Mouse (Mus musculus) myocyte (in vitro differentiated cells): ENCODE results near the gene Atrip. TPM values are rescaled to one million over a fixed set of nuclear protein-coding genes. Genes with fewer than 3 reads are reported as not detected.

Experiments
- H3K27me3 ChIP-seq: one replicate; pipeline ENCODE4 v1.6.1; 2011; ENCODE audit not compliant: control insufficient read depth, insufficient read depth, insufficient read length
- H3K36me3 ChIP-seq: one replicate; pipeline ENCODE4 v1.6.1; 2011; ENCODE audit not compliant: control insufficient read depth, insufficient read depth
- H3K4me2 ChIP-seq: one replicate; pipeline ENCODE4 v1.6.1; 2011; ENCODE audit warnings: low read depth, control low read depth
- H3K4me3 ChIP-seq: one replicate; pipeline ENCODE4 v1.5.1; 2011; ENCODE audit warnings: mild to moderate bottlenecking, control low read depth, moderate library complexity
- H3K79me2 ChIP-seq: one replicate; pipeline ENCODE4 v1.6.1; 2011; ENCODE audit not compliant: control insufficient read depth, insufficient read depth
- H3ac ChIP-seq: one replicate; pipeline ENCODE4 v1.6.1; 2011; ENCODE audit not compliant: control insufficient read depth, insufficient read length
- CEBPB ChIP-seq: IDR thresholded peaks from 2 replicates; pipeline ENCODE4 v1.6.1; 2011; ENCODE audit warnings: mild to moderate bottlenecking, moderate library complexity; ENCODE audit not compliant: poor library complexity, insufficient read depth, severe bottlenecking
- E2F4 ChIP-seq: IDR thresholded peaks from one replicate; pipeline ENCODE4 v1.6.1; 2011; ENCODE audit warnings: mild to moderate bottlenecking, control low read depth, moderate library complexity; ENCODE audit not compliant: insufficient read depth
- MAX ChIP-seq: IDR thresholded peaks from one replicate; pipeline ENCODE4 v1.6.1; 2011; ENCODE audit warnings: low read depth, mild to moderate bottlenecking, control low read depth
- MYOD1 ChIP-seq, 3 experiments: IDR thresholded peaks; one replicate each; pipeline ENCODE4 v1.6.1; 2011; ENCODE audit warnings: control low read depth in 2 of 3, low read depth in 2 of 3, mild to moderate bottlenecking in 2 of 3, moderate library complexity in 1 of 3; ENCODE audit not compliant: insufficient read length in 2 of 3, control insufficient read depth in 1 of 3
- MYOG ChIP-seq, 3 experiments: IDR thresholded peaks; one replicate each; pipeline ENCODE4 v1.6.1; 2011; ENCODE audit warnings: control low read depth in 2 of 3, low read depth in 2 of 3, mild to moderate bottlenecking in 2 of 3; ENCODE audit not compliant: insufficient read length in 2 of 3, control insufficient read depth in 1 of 3, insufficient read depth in 1 of 3
- POLR2A ChIP-seq: IDR thresholded peaks from one replicate; pipeline ENCODE4 v1.6.1; 2011; ENCODE audit warnings: low read depth, mild to moderate bottlenecking, control low read depth, moderate library complexity; ENCODE audit not compliant: insufficient read length
- POLR2AphosphoS2 ChIP-seq: IDR thresholded peaks from one replicate; pipeline ENCODE4 v1.6.1; 2011; ENCODE audit warnings: low read depth, control low read depth; ENCODE audit not compliant: insufficient read length
- REST ChIP-seq: IDR thresholded peaks from one replicate; pipeline ENCODE4 v1.6.1; 2011; ENCODE audit warnings: mild to moderate bottlenecking, control low read depth, moderate library complexity; ENCODE audit not compliant: insufficient read depth, insufficient read length
- SRF ChIP-seq: IDR thresholded peaks from one replicate; pipeline ENCODE4 v1.6.1; 2011; ENCODE audit warnings: low read depth; ENCODE audit not compliant: control insufficient read depth, insufficient read length
- TCF12 ChIP-seq: IDR thresholded peaks from one replicate; pipeline ENCODE4 v1.6.1; 2011; ENCODE audit warnings: mild to moderate bottlenecking, control low read depth; ENCODE audit not compliant: poor library complexity, insufficient read depth, severe bottlenecking
- TCF3 ChIP-seq: IDR thresholded peaks from one replicate; pipeline ENCODE4 v1.6.1; 2011; ENCODE audit warnings: low read depth, control low read depth; ENCODE audit not compliant: insufficient read length
- USF1 ChIP-seq: IDR thresholded peaks from one replicate; pipeline ENCODE4 v1.6.1; 2011; ENCODE audit warnings: low read depth, mild to moderate bottlenecking, control low read depth, moderate library complexity
- polyA plus RNA-seq: library from polyadenylated mRNA; unstranded; fragments of >200 nt; fragmentation: generic; extraction: Trizol; gene quantifications from one replicate; pipeline ENCODE4 v1.2.1, GENCODE M21; 2012; ENCODE audit warnings: missing spikeins

Gene Atrip
- polyA plus RNA-seq, 1 experiment, result 9.6 TPM

DNA sequence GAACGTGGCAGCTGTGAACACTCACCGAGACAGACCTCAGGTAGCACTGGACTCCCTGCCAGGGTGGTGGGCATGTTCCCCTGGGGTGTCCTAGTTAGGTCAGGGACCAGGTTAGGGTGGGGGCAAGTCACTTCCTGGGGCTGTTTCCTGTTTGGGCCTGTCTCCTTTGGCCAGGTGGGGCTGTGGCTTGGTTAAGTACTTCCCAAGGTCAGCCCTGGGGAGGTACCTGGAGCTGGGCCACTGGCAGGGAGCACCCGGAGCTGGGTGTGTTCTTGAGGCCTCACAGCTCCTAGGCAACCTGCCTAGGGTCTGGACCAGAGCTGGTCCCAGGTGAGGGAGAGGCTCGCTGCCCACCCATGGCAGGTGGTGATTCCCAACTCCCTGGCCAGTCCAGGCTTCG is 45.0 kb downstream of the Atrip start:
- Histone ChIP-seq H3K27me3 (no peaks in the 10 kb centered on the region), H3K36me3 (no peaks in the 10 kb centered on the region), H3K79me2 (no peaks in the 10 kb centered on the region), H3ac (no peak overlapping the region), H3K4me3 (no peak overlapping the region), H3K4me2 (no peak overlapping the region)
- TF ChIP-seq CEBPB (no peak), SRF (no peak), POLR2AphosphoS2 (no peak), REST (no peak), POLR2A (no peak), MYOG (IDR thresholded peaks at IDR 0.05; ENCODE audit: control insufficient read depth in 1 of 3, insufficient read depth in 1 of 3, insufficient read length in 2 of 3, low read depth in 2 of 3) (no peak), USF1 (no peak), MAX (no peak), E2F4 (no peak), TCF12 (no peak), MYOD1 (IDR thresholded peaks at IDR 0.05; ENCODE audit: control insufficient read depth in 1 of 3, insufficient read length in 2 of 3, low read depth in 2 of 3) (no peak)

DNA sequence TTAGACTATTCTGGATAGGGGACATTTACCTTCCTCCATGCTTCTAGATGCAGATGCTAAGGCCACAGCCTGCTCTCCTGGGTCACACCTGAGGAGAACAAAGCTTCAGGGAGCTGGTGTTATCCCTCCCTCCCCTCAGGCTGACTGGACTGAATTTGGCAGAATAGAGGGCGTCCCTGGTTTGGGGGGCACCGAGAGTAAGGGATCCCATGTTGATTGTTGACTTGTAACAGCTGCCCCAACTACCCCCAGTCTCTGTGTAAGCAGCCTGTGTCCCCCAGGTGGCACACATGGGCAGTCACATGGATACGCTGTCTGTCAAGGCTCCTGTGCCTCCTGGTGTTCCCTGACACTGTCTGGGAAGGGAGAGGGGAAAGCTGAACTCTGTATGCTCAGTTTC is 45.5 kb downstream of the Atrip start:
- H3K27me3 ChIP-seq, result no peaks in the 10 kb centered on the region
- no peak overlapping the region for H3ac ChIP-seq
- H3K36me3 ChIP-seq, result no peaks in the 10 kb centered on the region
- TF ChIP-seq REST, result no peak
- TF ChIP-seq USF1, result no peak
- TF ChIP-seq POLR2AphosphoS2, result no peak
- no peak for TF ChIP-seq TCF3
- TF ChIP-seq CEBPB, result no peak
- no peak for TF ChIP-seq MYOD1 (IDR thresholded peaks at IDR 0.05; ENCODE audit: control insufficient read depth in 1 of 3, insufficient read length in 2 of 3, low read depth in 2 of 3)
- no peak for TF ChIP-seq SRF
- TF ChIP-seq POLR2A, result no peak
- TF ChIP-seq E2F4, result no peak
- no peak for TF ChIP-seq TCF12
- TF ChIP-seq MAX, result no peak
- no peak for TF ChIP-seq MYOG (IDR thresholded peaks at IDR 0.05; ENCODE audit: control insufficient read depth in 1 of 3, insufficient read depth in 1 of 3, insufficient read length in 2 of 3, low read depth in 2 of 3)
- no peak overlapping the region for H3K4me3 ChIP-seq
- H3K79me2 ChIP-seq, result no peaks in the 10 kb centered on the region
- H3K4me2 ChIP-seq, result no peak overlapping the region

DNA sequence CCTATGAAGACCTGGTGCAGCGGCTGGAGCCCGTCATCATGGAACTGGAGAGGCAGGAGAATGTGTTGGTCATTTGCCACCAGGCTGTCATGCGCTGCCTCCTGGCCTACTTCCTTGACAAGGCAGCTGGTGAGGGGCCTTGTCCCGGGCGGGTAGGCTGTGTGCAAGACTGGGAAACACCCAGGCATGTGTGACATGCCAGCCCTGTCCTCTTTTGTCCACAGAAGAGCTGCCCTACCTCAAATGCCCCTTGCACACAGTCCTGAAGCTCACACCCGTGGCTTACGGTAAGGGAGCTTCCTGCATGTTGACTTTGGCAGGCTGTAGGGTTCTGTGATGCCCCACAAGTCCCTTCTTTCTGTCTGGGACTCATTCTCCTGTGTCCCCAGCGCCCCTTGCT is 46.4 kb downstream of the Atrip start:
- Histone ChIP-seq H3K4me2 (no peak overlapping the region), H3K79me2 (no peaks in the 10 kb centered on the region), H3K4me3 (no peak overlapping the region), H3K36me3 (no peaks in the 10 kb centered on the region), H3ac (no peak overlapping the region), H3K27me3 (no peaks in the 10 kb centered on the region)
- TF ChIP-seq USF1 (no peak), POLR2A (no peak), POLR2AphosphoS2 (no peak), MAX (no peak), TCF12 (no peak), MYOD1 (IDR thresholded peaks at IDR 0.05; ENCODE audit: control insufficient read depth in 1 of 3, insufficient read length in 2 of 3, low read depth in 2 of 3) (peak in 1 of 3 experiments; percentile 18), SRF (no peak), MYOG (IDR thresholded peaks at IDR 0.05; ENCODE audit: control insufficient read depth in 1 of 3, insufficient read depth in 1 of 3, insufficient read length in 2 of 3, low read depth in 2 of 3) (peak in 1 of 3 experiments; percentile 71)

DNA sequence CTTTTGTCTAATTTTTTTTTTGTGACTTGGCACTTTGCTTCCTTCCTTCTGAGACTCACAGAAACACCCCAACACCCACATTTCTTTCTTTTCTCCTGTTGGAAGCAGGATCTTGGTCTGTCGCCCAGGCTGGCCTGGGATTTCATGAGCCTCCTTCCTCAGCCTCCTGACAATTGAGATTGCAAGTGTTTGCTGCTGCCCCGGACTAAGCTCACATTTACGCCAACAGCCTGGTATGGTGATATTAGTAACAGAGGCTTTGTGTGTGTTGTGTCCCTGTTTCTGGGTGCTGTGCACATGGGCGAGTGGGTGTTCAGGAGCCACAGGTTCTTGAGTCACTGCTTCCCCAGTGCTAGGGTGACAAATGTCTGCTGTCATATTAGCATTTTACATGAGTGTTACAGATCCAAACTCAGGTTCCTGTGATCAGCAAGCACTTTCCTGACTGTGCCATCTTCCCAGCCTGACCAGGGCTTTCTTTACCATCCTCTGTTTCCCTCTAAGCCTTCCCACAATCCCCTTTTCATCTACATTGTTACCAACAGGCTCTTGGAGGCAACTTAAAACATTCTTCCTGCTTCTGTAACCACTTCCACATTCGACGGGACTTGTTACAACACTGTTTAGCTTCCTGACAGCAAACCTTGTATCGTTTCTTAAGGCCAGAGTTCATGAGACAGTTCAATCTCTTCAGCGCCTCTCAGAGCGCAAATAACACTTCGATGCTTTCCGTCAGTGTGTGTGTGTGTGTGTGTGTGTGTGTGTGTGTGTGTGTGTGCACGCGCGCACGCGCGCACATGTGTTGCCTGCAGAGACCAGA is 50.8 kb downstream of the Atrip start:
- no peak overlapping the region for H3ac ChIP-seq
- no peak for TF ChIP-seq MYOG (IDR thresholded peaks at IDR 0.05; ENCODE audit: control insufficient read depth in 1 of 3, insufficient read depth in 1 of 3, insufficient read length in 2 of 3, low read depth in 2 of 3)

DNA sequence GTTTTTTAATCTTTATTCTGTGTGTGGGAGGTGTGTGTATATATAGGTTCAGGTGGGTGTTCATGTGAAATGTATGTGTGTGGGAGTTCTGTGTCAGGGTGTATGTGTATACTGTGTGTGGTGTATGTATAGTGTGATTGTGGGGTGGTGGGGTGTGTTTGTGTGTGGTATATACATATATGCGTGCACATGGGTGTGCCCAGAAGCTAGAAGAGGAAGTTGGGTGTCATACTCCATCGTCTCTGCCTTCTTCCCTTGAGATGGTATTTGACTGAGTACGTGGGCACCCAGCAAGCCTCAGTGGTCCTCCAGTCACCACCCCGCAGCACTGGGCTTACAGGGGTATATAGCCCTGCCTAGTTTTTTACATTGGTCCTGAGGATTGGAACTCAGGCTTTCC is 52.5 kb downstream of the Atrip start:
- H3K79me2 ChIP-seq, result no peaks in the 10 kb centered on the region
- no peaks in the 10 kb centered on the region for H3K36me3 ChIP-seq
- no peaks in the 10 kb centered on the region for H3K27me3 ChIP-seq
- TF ChIP-seq MAX, result no peak
- no peak for TF ChIP-seq TCF3
- no peak for TF ChIP-seq E2F4
- TF ChIP-seq CEBPB, result no peak
- no peak for TF ChIP-seq MYOD1 (IDR thresholded peaks at IDR 0.05; ENCODE audit: control insufficient read depth in 1 of 3, insufficient read length in 2 of 3, low read depth in 2 of 3)
- TF ChIP-seq TCF12, result no peak
- no peak for TF ChIP-seq USF1
- no peak for TF ChIP-seq REST
- no peak overlapping the region for H3K4me3 ChIP-seq
- no peak overlapping the region for H3ac ChIP-seq
- no peak overlapping the region for H3K4me2 ChIP-seq

More for the DNA sequence above, 50.8 kb downstream of the Atrip start:
- Histone ChIP-seq H3K79me2 (no peaks in the 10 kb centered on the region), H3K4me2 (no peak overlapping the region), H3K36me3 (no peaks in the 10 kb centered on the region), H3K27me3 (no peaks in the 10 kb centered on the region), H3K4me3 (no peak overlapping the region)
